Mouse (Mus musculus): ENCODE results near the gene Xrcc1.

Gene Xrcc1

DNA sequence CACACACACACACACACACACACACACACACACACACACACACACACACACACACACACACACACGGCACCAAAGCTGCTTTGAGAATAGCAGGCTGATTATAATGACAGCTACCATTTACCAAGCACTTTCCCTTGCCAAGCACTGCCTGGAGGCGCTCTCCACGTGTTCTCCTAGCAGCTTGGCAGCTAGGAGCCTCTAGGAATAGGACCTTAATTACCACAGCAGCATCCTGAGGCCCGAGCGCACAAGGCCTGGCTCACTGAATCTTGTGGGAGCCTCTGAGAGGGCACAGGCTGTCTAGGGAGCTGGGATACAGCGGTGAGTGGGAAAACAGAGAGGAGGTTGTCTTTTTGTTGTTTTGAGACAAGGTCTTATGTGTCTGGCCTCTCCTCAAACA lies 28.4 kb upstream of the Xrcc1 start:
- POLR2A ChIA-PET, result interaction anchor here (0.6 to 11.4 kb wide), 15 partner anchors 11 to 369 kb away, joined by 3 to 133 read pairs (median 4); partner anchors contain the start of genes Zfp428 (in 4 of the 4) and Irgq (in 3 of the 4)
- CTCF ChIA-PET, result interaction anchor here in 2 of 4 experiments (0.6 to 7.1 kb wide), 13 partner anchors 12 to 971 kb away, joined by 3 to 73 read pairs (median 4); partner anchors contain the start of gene Irgq (in 2 of the 2)

DNA sequence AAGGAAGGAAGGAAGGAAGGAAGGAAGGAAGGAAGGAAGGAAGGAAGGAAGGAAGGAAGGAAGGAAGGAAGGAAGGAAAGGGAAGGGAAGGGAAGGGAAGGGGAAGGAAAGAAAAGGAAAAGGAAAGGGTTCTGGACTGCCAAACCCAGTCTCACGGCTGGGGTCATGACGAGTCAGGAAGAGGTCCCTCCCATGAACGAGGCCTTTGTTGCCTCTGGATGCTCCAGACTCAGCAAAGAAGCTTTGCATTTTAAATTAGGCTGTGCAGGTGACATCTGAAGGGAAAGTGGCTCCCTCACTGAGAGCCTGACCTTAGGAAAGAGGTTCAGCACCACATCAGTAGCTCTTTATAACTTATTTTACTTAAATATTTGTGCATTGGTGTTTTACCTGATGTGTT lies 27.0 kb upstream of the Xrcc1 start:
- ChIA-PET CTCF (interaction anchor here (0.6 to 7.1 kb wide), 19 partner anchors 12 to 1656 kb away, joined by 3 to 73 read pairs (median 3); partner anchors contain the start of genes Cadm4 (in 1 of the 4), Irgq (in 1 of the 4), Pinlyp (in 1 of the 4) and Xrcc1 (in 1 of the 4)), POLR2A (interaction anchor here (0.6 to 11.4 kb wide), 23 partner anchors 9 to 365 kb away, joined by 3 to 133 read pairs (median 4); partner anchors contain the start of genes Zfp428 (in 4 of the 4), Irgq (in 3 of the 4), Cadm4 (in 1 of the 4) and Rps19 (in 1 of the 4))

DNA sequence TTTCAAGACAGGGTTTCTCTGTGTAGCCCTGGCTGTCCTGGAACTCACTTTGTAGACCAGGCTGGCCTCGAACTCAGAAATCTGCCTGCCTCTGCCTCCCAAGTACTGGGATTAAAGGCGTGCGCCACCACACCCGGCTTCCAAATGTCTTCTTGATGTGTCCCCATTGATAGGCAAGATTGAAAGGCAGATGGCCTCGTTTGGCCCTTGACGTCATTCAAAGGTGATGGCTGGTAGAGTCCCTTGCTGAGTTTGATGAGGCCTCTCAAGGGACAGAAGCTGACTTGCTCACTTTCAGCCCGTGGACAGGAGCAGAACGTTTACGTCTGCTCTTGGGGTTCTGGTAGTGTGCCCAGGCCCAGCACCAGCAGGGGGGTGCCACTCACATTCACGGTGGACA lies 26.0 kb upstream of the Xrcc1 start:
- POLR2A ChIA-PET, result interaction anchor here (0.7 to 11.4 kb wide), 13 partner anchors 8 to 65 kb away, joined by 3 to 133 read pairs (median 4); partner anchors contain the start of genes Irgq (in 3 of the 4) and Zfp428 (in 3 of the 4)
- CTCF ChIA-PET, result interaction anchor here in 2 of 4 experiments (0.6 to 7.1 kb wide), 7 partner anchors 11 to 1655 kb away, joined by 3 to 73 read pairs (median 4); partner anchors contain the start of genes Irgq (in 1 of the 2), Pinlyp (in 1 of the 2) and Xrcc1 (in 1 of the 2)

DNA sequence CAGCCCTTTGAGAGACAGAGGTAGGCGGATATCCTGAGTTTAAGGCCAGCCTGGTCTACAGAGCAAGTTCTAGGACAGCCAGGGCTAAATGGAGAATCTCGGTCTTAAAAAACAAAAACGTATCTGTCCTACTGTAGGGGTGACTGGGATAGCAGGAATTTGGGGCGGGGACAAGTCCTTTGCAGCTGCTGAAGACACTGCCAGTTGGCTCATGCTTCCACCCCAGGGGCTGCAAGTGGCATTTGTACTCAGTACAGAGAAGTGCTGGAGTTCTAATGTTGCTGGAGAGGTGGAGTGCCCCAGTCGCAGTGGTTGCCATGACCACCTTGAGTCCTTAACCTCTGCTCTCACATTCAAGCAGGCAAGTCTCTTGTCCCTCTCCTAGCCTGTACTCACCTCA lies 23.3 kb upstream of the Xrcc1 start:
- POLR2A ChIA-PET, result interaction anchor here in 3 of 4 experiments (0.9 to 1.5 kb wide), 5 partner anchors 10 to 77 kb away, joined by 3 to 4 read pairs (median 3); no protein-coding TSS in a partner anchor
- CTCF ChIA-PET, result interaction anchor here in 2 of 4 experiments (0.9 to 2.9 kb wide), 2 partner anchors 10 to 139 kb away, joined by 3 to 10 read pairs; no protein-coding TSS in a partner anchor

DNA sequence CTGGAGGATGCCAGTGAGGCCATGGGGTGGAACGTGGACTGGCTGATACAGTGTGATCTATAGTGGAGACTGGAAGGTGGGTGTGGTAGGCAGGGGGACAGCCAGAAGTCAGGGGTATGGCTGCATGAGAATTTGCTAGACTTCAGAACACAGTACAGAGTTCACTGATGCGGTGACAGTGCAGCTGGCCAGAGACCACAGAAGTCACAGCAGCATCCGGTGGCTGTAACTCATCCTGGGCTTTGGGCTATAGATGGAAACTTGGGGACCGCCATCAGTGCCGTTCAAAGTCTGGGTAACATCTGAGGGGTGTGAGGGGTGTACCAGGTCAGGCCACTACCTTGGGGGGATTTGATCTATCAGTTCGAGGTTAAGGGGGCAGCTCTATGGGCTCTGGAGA lies 22.4 kb upstream of the Xrcc1 start:
- ChIA-PET POLR2A (interaction anchor here in 2 of 4 experiments (0.9 to 1.6 kb wide), 5 partner anchors 9 to 25 kb away, joined by 3 to 8 read pairs (median 3); partner anchors contain the start of gene Zfp428 (in 1 of the 2)), CTCF (interaction anchor here in 1 of 4 experiments (0.6 to 2.9 kb wide), 4 partner anchors 22 to 139 kb away, joined by 3 to 10 read pairs (median 4); partner anchors contain the start of genes Pinlyp and Xrcc1)

DNA sequence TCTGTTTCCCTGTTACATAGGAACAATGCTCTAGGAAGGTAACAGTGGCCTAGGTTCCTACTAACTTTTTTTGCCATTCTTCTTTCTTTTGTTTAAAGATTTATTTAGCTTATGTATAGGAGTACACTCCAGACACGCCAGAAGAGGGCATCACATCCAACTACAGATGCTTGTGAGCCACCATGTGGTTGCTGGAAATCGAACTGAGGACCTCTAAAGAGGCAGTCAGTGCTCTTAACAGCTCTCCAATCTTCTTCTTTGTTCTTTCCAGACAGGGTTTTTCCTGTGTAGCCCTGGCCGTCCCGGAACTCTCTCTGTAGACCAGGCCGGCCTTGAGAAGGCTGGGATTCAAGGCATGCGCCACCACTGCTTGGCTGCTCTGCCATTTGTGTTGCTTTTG lies 21.1 kb upstream of the Xrcc1 start:
- ChIA-PET CTCF (interaction anchor here (0.8 to 2.9 kb wide), 18 partner anchors 8 to 440 kb away, joined by 3 to 11 read pairs (median 3); partner anchors contain the start of genes Pinlyp (in 1 of the 4) and Xrcc1 (in 1 of the 4)), POLR2A (interaction anchor here in 3 of 4 experiments (0.6 to 1.9 kb wide), 10 partner anchors 9 to 450 kb away, joined by 3 to 12 read pairs (median 3); partner anchors contain the start of gene Zfp428 (in 2 of the 3))

DNA sequence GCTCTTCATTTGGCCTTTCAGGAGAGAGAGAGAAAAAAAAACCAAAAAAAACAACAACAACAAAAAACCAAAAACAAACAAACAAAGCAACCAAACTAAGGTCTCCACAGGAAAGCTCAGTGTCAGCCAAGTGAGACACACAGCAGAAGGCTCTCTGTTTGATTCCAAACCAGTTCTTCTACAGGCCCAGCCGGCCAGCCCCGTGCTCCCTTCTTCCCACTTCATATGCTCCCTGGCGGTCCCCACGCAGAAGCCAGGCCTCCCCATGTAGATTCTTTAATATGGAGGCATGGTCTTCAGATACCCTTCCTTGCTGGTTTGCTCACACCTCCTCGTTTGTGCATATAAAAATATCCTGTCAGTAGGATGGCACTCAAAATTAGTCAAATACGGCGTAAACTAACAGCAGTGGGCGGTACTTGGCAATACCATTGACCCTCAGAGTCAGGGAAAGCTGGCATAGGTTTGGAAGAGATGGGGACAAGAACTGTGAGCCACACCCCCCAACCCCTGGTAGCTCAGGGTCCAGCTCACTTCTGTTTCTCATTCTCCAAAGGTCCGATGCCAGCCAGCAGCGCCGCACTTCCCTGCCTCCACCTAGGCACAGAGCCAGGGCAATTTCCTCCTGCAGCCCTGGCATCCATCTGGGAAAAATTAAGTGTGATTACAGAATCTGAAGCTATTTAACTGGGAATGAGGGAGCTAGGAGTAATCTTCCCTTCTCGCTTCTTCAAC lies 20.2 kb upstream of the Xrcc1 start:
- ChIA-PET POLR2A (interaction anchor here (0.6 to 1.9 kb wide), 9 partner anchors 10 to 76 kb away, joined by 3 to 12 read pairs (median 3); partner anchors contain the start of gene Zfp428 (in 1 of the 4)), CTCF (interaction anchor here (0.7 to 2.9 kb wide), 12 partner anchors 9 to 136 kb away, joined by 3 to 11 read pairs (median 4); no protein-coding TSS in a partner anchor)

DNA sequence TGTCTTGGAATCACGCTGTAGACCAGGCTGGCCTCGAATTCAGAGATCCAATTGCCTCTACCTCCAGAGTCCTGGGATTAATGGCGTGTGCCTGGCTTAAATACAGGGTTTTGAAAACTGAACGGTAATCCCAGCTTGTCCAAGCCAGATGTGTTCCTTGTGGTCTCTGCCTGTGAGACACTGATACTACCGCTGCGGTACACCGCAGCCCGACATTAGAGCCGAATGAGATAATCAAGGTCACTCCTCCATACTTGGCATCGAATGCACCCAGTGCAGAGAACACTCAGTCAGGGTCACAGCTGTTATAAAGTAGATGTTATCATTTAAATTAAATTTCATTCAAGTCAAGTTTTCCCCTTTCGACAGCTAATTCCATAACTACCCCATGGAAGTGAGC lies 17.2 kb upstream of the Xrcc1 start:
- POLR2A ChIA-PET, result interaction anchor here in 2 of 4 experiments (1.2 to 7.1 kb wide), 3 partner anchors 10 to 22 kb away, joined by 6 to 87 read pairs (median 6); partner anchors contain the start of gene AC161166.1 (in 1 of the 2)
- CTCF ChIA-PET, result interaction anchor here in 1 of 4 experiments (6.3 kb wide), 1 partner anchor 12 kb away, joined by 73 read pairs; no protein-coding TSS in a partner anchor

DNA sequence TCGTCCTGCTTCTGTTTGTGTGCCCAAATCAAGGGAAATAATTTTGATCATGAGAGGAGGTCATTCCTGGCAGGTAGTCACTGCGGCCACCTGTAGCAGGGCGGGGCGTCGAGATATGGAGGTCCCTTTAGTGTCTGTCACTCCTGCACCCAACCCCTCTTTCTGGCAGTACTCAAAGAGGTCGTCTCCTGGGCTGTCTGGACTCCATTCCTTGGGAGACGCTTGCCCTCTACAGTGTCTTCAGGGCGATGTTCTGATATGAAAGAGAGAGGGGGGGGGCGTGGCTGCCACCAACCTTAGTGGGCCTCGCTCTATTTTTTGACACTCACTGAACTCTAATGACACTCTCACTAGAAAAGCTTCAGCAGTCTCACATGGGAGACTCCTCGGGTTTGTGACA lies 16.5 kb upstream of the Xrcc1 start:
- ChIA-PET CTCF (interaction anchor here in 2 of 4 experiments (1.2 to 6.3 kb wide), 5 partner anchors 12 to 71 kb away, joined by 3 to 73 read pairs (median 12); no protein-coding TSS in a partner anchor), POLR2A (interaction anchor here in 3 of 4 experiments (1.0 to 7.1 kb wide), 14 partner anchors 8 to 109 kb away, joined by 3 to 87 read pairs (median 8); partner anchors contain the start of genes Pinlyp (in 2 of the 3), Xrcc1 (in 2 of the 3), AC161166.1 (in 1 of the 3) and Zfp428 (in 1 of the 3))

DNA sequence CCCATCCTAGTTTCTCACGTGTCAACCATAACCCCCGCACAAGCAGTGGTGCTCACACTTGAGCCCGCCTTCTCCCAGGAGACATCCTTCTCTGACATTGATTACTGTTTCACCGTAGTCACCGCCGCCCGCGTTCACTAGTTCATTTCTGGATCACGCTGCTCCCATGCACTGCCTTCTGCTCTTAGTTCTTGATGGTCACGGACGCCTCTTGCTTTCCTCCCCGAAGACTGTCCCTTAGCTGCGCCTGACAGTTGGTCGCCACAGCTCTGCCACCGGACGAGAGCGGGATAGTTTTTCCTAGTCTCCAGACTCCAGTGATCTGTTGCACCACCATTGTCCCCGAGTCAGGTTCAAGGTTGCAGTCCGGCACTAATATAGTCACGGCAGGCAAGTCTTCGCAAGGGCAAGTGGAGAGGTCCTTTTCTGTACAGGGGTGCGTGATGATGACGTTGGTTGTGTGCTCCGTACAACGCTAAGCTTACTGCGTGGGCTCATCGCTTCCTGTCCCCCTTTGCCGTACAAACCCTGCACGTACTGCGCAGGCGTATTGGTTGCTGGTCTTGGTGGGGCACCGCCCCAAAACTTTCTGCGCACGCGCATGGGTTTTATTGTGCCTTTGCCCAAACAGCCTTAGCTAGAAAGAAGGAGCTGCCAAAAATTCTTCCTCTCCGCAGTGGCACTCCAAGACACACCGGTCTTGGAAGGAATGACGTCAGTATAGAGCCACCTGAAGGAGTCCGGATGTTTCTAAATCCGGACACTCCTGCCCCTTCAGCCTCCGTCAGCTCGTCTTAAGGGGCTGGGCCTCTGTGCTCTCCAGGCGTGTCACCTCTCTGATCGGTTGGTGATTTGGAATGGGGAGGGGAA lies 15.8 kb upstream of the Xrcc1 start, which contains the start of gene Irgq:
TSS of gene Irgq (plus strand) at position 628 of the 870 bp plus-strand sequence.
- CTCF ChIA-PET, result interaction anchor here (0.5 to 6.7 kb wide), 25 partner anchors 9 to 450 kb away, joined by 3 to 73 read pairs (median 3); partner anchors contain the start of genes Pinlyp (in 2 of the 4), Xrcc1 (in 2 of the 4) and Rabac1 (in 1 of the 4)

DNA sequence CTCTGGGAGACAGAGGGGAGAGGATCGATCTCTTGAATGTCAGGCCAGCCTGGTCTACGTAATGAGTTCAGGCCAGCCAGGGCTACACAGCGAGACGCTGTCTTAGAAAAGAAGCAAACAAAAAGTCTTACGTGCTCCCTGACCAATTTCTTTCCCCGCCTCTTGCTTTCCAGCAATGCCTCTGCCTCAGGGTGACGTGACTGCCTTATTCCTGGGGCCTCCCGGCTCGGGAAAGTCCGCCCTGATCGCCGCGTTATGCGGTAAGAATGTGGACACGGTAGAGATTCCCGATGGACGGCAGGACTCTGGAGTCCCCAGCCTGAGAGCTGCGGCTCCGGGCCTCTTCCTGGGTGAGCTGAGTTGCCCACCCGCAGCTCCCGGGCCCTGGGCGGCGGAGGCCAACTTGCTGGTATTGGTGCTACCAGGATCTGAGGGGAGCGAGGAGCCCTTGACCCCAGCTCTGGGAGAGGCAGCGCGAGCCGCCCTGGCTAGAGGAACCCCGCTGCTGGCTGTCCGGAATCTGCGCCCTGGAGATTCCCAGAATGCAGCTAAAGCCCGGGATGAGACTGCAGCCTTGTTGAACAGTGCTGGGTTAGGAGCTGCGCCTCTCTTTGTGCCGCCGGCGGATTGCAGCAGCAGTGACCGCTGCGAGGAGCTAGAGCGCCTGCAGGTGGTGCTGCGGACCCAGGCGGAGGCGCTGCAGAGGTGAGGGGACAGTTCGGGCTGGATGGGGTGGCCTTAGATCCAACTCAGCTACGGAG lies 14.7 kb upstream of the Xrcc1 start:
- POLR2A ChIA-PET, result interaction anchor here in 3 of 4 experiments (0.6 to 7.1 kb wide), 30 partner anchors 8 to 748 kb away, joined by 3 to 87 read pairs (median 5); partner anchors contain the start of genes Pinlyp (in 3 of the 3), Xrcc1 (in 3 of the 3), Zfp428 (in 3 of the 3) and AC161166.1 (in 1 of the 3)
- CTCF ChIA-PET, result interaction anchor here (0.6 to 6.7 kb wide), 41 partner anchors 10 to 192 kb away, joined by 3 to 73 read pairs (median 4); partner anchors contain the start of genes Pinlyp (in 2 of the 4), Xrcc1 (in 2 of the 4) and Cadm4 (in 1 of the 4)

More for the DNA sequence above, 15.8 kb upstream of the Xrcc1 start, which contains the start of gene Irgq:
- POLR2A ChIA-PET, result interaction anchor here in 3 of 4 experiments (0.5 to 7.1 kb wide), 42 partner anchors 8 to 546 kb away, joined by 3 to 87 read pairs (median 5); partner anchors contain the start of genes Cadm4 (in 2 of the 3), Pinlyp (in 2 of the 3), Xrcc1 (in 2 of the 3) and Zfp428 (in 2 of the 3)

DNA sequence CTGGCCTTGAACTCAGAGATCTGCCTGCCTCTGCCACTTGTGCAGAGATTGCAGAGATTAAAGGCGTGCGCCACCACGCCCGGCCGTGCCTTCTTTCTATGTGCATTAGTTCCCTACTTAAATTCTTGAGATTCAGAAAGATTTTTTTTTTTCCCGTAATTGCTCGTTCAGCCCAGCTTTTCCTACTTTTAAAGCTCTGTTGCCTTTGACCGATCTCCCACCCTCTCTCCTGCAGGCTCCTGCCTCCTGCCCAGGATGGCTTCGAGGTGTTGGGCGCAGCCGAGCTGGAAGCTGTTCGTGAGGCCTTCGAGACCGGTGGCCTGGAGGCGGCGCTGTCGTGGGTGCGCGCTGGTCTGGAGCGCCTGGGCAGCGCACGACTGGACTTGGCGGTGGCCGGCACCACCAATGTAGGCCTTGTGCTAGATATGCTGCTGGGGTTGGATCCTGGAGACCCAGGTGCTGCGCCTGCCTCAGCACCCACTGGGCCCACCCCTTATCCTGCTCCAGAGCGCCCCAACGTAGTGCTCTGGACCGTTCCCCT lies 13.0 kb upstream of the Xrcc1 start:
- POLR2A ChIA-PET, result interaction anchor here in 3 of 4 experiments (0.5 to 7.1 kb wide), 28 partner anchors 10 to 908 kb away, joined by 3 to 87 read pairs (median 4); partner anchors contain the start of genes Pinlyp (in 3 of the 3), Xrcc1 (in 3 of the 3), Smg9 (in 2 of the 3) and Zfp428 (in 2 of the 3)
- CTCF ChIA-PET, result interaction anchor here (0.6 to 6.7 kb wide), 36 partner anchors 8 to 571 kb away, joined by 3 to 73 read pairs (median 4); partner anchors contain the start of genes Pinlyp (in 2 of the 4), Xrcc1 (in 2 of the 4), Cadm4 (in 1 of the 4) and Rabac1 (in 1 of the 4)

DNA sequence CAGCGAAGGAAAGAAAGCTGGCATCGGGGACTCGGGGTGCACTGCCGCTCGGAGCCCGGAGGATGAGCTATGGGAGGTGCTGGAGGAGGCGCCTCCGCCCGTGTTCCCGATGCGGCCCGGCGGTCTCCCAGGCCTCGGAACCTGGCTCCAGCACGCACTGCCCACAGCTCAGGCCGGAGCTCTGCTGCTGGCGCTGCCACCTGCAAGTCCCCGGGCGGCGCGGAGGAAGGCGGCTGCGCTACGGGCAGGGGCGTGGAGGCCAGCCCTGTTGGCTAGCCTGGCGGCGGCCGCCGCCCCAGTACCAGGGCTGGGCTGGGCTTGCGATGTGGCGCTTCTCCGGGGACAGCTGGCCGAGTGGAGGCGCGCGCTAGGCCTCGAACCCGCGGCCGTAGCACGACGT lies 12.3 kb upstream of the Xrcc1 start:
- ChIA-PET CTCF (interaction anchor here in 2 of 4 experiments (0.6 to 6.7 kb wide), 21 partner anchors 11 to 744 kb away, joined by 3 to 73 read pairs (median 5); partner anchors contain the start of genes Pinlyp (in 2 of the 2), Xrcc1 (in 2 of the 2), Cadm4 (in 1 of the 2) and Rabac1 (in 1 of the 2)), POLR2A (interaction anchor here in 3 of 4 experiments (0.7 to 7.1 kb wide), 17 partner anchors 11 to 317 kb away, joined by 3 to 87 read pairs (median 9); partner anchors contain the start of genes Pinlyp (in 3 of the 3), Xrcc1 (in 3 of the 3), Zfp428 (in 2 of the 3) and AC161166.1 (in 1 of the 3))

DNA sequence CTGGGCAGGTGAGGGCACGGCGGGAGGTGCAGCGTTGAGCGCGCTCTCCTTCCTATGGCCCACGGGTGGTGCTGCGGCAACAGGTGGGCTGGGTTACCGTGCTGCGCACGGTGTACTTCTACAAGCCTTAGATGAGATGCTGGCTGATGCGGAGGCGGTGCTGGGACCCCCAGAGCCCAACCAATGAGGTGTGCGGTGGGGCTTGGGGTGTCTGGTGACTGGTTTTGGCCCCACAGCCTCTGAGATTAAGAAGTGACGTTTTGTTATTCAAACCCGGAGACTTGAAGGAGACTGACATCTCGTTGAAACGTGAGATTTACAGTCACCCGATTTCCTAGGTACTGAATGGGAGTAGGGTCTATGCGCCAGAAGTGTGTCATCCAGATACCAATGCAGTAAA lies 11.8 kb upstream of the Xrcc1 start:
- CTCF ChIA-PET, result interaction anchor here in 2 of 4 experiments (0.6 to 6.7 kb wide), 17 partner anchors 10 to 744 kb away, joined by 3 to 73 read pairs (median 5); partner anchors contain the start of genes Pinlyp (in 2 of the 2), Xrcc1 (in 2 of the 2), Cadm4 (in 1 of the 2) and Ethe1 (in 1 of the 2)
- POLR2A ChIA-PET, result interaction anchor here in 3 of 4 experiments (0.6 to 7.1 kb wide), 19 partner anchors 11 to 730 kb away, joined by 3 to 87 read pairs (median 9); partner anchors contain the start of genes Pinlyp (in 3 of the 3), Xrcc1 (in 3 of the 3), Zfp428 (in 2 of the 3) and AC161166.1 (in 1 of the 3)
